Mouse (Mus musculus) liver, adult 2 months (tissue): ENCODE data around the gene Rai14.

Experiments used
- CTCF ChIP-seq: fragments of 200-500 bp; IDR thresholded peaks from 2 replicates; pipeline ENCODE4 v1.5.1; 2011; ENCODE audit warnings: low read depth, low read length, control low read depth
- POLR2A ChIP-seq: fragments of 200-500 bp; IDR thresholded peaks from 2 replicates; pipeline ENCODE4 v1.6.1; 2011; ENCODE audit warnings: low read length, control low read depth; ENCODE audit not compliant: insufficient read depth; ENCODE audit errors: extremely low read depth

DNA sequence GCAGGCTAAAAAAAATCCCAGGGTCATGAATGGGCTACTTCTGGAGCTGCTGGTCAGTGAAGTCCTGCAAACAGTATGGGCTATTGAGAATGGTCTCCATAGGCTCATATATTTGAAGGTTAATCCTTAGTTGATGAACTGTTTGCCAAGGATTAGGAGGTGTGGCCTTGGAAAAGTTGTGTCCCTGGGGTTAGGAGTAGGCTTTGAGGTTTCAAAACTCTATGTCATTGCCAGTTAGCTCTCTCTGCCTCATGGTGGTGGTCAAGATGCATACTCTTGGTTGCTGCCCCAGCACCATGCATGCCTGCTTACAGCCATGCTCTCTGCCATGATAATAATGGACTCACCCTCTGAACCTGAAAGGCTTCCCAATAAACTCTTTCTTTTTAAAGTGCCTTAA lies 160.1 kb downstream of the Rai14 start:
- TF ChIP-seq CTCF (no peak), POLR2A (no peak)
